Mouse (Mus musculus): Measurements from ENCODE around the gene Cwc27.

Gene Cwc27

DNA sequence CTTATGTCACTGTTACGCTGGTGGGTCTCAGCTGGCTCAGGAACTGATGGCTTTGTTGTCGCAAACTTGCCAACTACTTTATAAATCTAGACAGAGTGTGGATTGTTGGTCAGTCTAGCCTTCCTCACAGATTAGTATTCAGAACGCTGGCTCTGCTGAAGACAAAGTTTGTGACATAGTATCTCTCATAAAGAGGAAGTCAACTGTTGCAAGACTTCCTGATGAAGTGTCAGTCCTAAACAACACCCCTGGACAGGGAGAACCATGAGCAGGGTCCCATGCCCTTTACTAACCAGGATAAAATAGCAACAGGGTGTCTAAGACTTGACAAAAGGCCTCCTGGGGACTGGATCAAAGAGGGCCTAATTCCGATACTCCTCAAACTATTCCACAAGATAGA, 205.6 kb downstream of the Cwc27 start:
- DNase-seq (ENCODE audit: low spot score) = no peak

DNA sequence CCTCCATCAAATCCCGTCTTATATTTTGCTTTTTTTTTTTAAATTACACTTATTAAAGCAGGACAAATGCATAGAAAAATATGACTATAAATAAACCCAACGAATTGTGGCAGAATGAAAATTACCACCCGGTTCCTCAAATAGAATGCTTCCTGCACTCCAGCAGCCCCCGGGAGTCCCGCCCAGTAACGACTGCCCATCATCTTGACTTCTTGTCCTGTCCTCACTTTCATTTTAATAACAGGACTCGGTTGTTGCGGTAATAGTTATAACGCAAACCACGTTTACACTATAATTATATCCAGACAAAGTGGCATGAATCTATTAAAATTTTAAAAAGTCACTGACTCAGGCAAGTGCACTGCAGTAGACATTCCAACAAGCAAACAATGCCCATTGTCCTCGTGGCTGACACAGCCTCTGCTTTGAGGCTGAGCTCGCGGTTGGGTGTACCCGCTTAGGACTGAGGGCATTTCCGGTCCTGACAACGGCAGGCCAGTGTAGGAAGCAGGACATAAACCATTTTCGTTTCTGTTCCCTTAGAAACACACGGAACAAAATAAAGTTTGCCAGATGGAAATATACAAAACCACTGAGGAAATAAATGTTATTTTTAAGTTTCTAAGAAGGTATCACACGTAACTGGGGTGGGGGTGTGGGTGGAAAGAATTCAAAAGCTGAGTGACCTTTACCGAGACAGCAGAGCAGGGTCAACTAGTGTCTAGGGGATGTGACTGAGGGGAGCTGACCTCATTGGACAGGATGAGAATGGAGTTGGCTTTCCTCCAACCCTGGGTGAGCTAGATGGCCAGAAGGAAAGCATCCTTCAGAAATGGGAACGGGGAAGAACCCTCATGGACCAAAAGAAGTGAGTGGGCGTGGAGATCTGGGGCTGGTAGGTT, 206.5 kb downstream of the Cwc27 start:
- peak; percentile 81 for DNase-seq (ENCODE audit: low spot score)

DNA sequence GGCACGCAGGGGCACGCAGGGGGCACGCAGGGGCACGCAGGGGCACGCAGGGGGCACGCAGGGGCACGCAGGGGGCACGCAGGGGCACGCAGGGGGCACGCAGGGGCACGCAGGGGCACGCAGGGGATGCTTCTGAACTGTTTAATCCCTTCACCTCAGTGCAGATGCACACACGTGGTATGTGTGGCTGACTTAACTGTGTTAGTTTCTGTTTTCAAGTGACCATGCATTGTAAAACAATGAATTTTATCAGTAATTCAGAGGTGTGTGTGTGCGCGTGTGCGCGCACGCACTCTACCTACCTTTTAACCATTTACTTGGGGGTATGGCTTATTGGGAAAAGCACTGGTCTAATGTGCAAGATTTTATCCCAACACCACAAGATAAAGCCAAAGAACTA, 208.4 kb downstream of the Cwc27 start:
- DNase-seq (ENCODE audit: low spot score) = no peak

DNA sequence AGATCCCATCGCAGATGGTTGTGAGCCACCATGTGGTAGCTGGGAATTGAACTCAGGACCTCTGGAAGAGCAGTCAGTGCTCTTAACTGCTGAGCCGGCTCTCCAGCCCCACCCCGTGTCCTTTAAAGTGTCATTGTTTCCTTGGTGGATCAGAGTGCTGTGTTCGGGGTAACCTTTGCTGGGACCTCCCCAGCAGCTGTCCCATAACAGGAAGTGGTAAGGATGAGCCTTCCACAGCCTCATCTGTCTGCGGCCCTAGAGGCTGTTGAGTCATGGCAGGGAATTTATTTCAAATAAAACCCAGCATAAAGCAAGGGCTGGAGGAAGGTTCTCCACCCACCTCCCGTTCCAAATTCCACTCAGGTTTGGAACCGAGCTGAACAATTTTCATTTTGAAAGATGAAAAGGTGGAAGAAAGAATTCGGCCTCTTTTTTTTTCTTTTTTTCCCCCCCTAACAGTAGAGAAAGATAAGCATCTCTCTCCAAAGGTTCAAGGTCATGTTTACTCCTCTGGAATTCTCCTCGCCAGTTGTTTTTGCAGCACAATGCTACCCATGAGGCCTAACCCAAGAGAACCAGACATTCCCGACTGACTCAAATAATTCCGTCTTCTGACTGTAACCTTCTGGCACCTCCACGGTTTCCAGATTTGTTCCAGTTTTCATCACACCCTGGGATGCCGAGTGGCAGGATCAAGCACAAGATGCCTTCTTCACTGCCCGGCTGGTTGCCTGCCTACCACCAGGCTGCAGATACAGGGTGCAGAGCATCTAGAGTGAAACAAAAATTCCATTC, 210.0 kb downstream of the Cwc27 start:
- DNase-seq (ENCODE audit: low spot score) = no peak

DNA sequence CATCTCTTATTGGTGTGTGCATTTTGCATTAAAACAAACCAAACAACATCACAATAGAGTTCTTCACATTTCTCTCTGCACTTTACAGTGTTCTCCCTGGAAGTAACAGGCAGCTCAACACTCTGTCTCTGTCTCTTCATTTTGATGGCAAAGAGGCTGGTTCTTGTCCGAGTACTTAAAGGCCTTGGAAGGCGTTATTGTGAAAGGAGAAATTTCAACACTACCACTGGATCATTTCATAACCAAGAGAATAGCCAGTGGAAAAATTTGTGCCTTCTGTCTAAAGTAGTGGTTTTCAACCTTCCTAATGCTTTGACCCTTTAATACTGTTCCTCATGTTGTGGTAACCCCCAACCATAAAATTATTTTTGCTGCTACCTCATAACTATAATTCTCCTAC, 211.8 kb downstream of the Cwc27 start:
- peak; percentile 47 for DNase-seq (ENCODE audit: low spot score)

DNA sequence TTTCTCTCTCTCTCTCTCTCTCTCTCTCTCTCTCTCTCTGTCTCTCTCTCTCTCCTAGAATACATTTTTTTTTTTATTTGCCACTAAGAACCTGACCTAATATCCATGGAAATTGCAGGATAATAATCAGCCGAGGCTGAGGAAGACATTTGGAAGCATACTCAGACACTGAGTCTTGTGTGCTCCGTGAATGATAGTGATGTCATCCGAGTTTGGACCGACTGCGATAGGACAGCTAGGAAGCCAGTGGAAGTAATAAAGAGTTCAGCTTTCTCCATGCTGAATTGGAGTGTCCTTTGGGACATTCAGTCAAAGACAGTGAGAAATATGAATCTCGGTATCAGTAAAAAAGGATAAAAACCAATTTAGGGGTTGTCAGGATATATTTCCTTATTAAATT, 214.7 kb downstream of the Cwc27 start:
- DNase-seq (ENCODE audit: low spot score) = no peak

DNA sequence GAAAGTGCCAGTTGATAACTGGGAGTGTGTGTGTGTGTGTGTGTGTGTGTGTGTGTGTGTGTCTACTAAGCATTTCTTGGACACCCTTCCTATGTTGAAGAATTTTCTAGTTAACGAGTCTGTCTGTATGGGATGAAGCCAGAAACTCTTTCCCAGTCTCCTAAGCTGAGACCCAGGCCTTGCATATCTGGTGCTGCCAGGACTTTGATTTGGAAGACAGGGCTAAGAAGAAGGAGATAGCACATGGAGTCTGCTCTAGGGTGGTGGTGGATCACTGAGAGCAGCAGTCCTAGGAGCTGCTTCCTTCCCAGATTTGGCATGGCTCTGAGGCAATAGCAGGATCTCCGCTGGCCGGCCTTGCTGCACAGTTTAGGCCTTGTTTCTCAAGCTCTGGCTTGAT, 215.2 kb downstream of the Cwc27 start:
- no peak for DNase-seq (ENCODE audit: low spot score)

DNA sequence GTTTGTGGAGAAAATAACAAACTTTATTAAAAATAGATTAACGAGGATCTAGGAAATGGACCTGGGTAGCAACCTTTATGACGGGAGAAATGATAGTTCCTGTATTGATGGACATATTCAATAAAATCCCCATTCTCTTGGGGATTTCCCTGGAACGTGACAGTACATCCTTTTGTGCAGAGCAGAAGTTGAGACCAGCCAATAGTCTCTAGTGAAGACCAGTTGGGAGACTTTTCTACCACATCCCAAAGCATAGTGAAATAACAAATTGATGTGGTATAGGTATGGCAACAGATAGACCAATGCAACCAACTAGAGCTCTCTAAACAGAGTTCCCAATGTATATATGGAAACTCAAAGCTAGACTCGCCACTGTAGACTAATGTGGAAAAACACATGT, 220.7 kb downstream of the Cwc27 start:
- no peak for DNase-seq (ENCODE audit: low spot score)

DNA sequence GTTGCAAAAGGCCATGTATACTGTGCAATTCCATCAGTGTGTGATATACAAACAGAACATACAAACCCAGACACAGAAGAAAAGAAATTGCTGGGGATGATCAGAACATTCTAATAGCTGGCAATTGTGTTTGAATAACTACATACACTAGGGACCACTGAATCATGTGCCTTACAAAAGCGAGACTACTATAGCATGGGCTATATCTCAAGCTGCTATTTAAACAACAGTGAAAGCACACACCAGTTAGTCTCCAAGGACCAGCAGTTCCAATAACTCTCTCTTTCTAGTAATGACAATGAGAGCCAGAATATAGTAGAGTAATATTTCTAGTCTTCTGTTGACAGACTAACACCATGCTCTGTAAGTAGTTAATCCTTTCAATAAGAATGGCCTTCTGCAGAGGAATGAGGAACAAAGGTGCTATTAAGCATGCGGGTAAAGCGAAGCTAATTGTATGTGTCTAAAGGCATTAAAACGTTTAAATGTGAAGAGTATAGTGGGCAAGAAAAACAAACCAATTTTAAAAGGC, 222.1 kb downstream of the Cwc27 start:
- no peak for DNase-seq (ENCODE audit: low spot score)

DNA sequence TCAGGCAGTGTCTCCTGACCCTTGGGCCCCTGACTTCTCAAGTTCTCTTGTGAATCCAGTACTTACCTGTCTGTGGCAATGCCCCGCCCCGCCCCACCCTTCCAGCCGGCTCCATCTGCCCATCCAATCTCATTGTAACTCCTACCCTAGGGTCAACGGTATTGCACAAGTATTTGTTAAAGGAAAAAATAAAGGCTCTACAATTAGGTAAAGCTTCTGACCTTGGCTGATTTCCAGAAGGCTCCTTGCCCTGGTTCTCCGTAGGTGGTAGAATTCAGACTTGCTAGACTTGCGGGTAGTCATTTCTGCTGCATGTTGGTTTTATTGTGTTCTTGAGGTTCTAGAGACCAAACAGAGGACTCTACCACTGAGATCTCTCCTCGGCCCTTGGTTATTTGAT, 226.0 kb downstream of the Cwc27 start:
- DNase-seq (ENCODE audit: low spot score) = peak; percentile 28

DNA sequence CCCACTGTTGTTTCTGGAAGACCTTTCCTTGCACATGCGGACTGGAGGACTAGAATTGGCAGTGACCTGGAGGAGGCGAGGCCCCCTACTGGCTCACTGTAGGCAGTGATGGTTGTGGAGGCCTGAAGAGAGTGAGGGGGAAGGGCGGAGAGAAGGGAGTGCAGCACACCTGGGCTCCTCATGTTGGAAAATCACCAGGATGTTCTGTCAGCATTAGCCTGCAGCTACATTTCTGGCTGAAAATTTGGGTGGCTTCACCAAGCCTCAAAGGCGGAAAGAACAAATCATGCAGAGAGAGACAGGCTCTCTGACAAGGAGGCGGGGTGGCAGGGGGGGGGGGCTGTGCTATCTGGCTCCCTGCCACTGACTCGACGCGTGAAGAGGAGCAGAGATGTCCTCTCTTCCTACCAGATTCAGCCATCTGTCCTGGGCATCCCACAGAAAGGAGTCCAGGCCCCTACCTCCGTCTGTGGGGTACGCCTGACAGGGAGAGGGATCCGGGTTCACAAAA, 226.8 kb downstream of the Cwc27 start:
- DNase-seq (ENCODE audit: low spot score) = no peak

DNA sequence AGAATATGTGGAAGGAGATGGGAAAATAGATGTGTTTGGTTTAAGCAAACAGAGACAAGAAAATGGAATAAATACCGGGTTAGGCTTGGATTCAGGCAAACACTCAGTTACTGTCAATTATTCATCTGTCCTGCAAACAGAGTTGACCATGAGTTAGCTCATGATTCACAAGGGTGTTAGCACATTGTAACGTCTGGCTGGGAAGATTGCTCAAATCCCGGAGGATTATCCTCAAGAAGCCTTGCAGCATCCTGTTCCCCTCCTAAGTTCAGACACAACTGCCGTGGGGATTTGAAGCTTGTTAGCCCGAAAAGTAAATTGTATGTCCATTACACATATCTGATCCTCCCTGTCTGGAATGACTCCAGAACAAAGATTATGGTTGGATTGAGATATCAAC, 228.6 kb downstream of the Cwc27 start:
- no peak for DNase-seq (ENCODE audit: low spot score)

All from lung, postnatal 25 days (tissue).